Mouse (Mus musculus) left cerebral cortex, postnatal 14 days (tissue): ENCODE measurements at regions not wholly inside any gene's neighbourhood (a gene's known extent, or its start where the extent isn't known, plus 50 kb on each side); places are given as distances from the start of the nearest gene placed in this dataset.

Experiments
- DNase-seq, 2 experiments: peaks; one replicate each; pipeline ENCODE4 v3.0.0; 2021 to 2022; ENCODE audit warnings: low spot score in 2 of 2, mixed read lengths in 1 of 2
- intact Hi-C: fragments of 180-260 bp; cut with DNase I; formaldehyde crosslinking; loops from one replicate; pipeline ENCODE4 v1.15.1; 2025

- intact Hi-C loops = no loop called here
- DNase-seq = no peak
Observed at GRCm38 (mm10) chr17:47983286-47983685, 54.8 kb downstream of the 1700122O11Rik start.

GRCm38 (mm10) chr17:47981556-47982027 lies 56.5 kb downstream of the 1700122O11Rik start:
- intact Hi-C loops = no loop called here
- DNase-seq = no peak

GRCm38 (mm10) chr17:47979266-47979665 lies 54.8 kb upstream of the Foxp4 start:
- DNase-seq = no peak

DNA sequence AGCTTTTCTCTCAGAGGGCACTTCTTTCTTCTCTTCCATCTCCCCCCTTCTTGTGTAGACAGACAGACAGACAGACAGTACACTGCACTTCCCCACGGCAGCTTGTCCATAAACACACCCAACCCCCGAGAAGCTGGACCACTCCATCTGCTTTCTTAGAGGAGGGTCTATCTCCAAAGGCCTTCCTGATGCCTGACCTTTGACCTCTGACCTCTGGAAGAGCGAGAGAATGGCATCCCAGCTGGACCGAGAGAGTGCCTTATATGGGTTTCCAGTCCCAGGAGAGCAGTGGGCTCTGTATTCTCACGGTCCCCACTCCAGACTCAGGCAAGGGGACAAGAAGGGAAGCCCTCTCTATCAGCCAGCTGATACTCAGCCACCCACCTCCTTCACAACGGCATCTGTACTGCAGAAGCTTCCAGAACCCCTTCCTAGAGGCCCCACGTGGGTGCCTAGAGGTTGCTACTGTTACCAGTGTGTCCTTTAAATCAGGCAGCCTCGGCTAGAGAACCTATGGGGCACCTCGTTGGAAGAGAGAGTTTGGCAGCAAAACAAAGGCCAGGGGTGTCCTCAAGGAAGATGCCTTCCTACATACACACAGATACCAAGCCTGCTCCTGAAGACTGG lies 54.1 kb upstream of the Foxp4 start:
- DNase-seq = no peak
- intact Hi-C loops = no loop called here

More at GRCm38 (mm10) chr17:47979266-47979665, 54.8 kb upstream of the Foxp4 start:
- intact Hi-C loops = no loop called here

- no peak for DNase-seq
- intact Hi-C loops = no loop called here
Observed at GRCm38 (mm10) chr17:47978001-47978400, 53.6 kb upstream of the Foxp4 start.

DNA sequence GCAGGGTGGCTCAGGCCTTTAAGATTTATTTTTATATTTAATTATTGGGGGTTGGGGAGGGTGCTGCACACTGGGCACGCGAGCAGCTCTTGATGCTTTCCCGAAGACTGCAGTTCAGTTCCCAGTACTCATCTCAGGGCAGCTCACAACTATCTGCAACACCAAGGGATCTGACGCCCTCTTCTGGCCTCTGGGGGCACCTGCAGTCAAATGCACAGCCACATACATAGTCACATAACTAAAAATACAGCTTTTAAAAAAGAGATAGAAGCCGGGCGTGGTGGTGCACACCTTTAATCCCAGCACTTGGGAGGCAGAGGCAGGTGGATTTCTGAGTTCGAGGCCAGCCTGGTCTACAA lies 52.5 kb upstream of the Foxp4 start:
- DNase-seq = no peak
- intact Hi-C loops = no loop called here

DNA sequence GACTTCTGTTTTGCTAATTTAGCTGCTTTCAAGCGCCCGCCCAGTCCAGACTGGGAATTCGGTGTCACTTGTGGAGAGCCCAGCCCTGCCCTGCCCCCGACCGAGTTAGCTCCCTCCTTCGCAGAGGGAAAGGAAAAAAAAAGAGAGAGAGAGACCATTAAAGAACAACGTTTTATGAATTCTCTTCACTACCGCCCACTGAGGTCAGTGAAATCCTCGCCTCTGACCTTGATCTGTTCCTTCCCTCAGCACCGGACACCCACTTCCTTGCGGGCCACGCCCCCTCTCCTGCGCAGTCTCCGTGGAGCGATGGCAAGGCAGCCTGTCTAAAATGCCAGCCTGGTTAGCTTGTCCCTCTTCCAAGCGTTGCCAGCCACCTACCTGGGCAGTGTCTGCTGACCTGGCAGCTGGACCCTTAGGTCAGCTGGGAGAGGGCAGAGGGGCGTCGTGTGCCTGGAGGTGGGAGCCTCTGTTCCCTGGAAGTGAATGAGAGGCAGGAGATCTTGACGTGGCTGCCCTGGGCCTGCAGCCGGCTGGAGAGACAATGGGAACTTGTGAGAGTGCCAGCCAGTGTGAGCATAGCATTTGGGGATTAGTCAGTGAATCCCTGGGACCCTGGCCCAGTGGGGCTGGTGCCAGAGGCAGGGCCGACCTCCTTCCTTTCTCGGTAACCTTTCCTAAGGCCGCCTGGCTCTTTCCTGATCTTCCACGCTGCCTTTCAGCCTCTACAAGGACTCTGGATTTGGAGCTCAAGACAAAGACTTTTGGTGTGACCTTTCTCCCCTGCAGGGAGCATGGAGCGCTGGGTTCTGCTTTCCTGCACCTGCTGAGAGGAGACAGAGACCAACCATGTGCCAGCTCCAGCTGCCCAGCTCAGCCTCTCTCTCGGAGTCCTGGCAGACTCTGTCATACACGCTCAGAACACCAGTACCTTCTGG lies 51.9 kb upstream of the Foxp4 start:
- peak in 1 of 2 experiments; percentile 11 for DNase-seq
- intact Hi-C loops = no loop called here

DNA sequence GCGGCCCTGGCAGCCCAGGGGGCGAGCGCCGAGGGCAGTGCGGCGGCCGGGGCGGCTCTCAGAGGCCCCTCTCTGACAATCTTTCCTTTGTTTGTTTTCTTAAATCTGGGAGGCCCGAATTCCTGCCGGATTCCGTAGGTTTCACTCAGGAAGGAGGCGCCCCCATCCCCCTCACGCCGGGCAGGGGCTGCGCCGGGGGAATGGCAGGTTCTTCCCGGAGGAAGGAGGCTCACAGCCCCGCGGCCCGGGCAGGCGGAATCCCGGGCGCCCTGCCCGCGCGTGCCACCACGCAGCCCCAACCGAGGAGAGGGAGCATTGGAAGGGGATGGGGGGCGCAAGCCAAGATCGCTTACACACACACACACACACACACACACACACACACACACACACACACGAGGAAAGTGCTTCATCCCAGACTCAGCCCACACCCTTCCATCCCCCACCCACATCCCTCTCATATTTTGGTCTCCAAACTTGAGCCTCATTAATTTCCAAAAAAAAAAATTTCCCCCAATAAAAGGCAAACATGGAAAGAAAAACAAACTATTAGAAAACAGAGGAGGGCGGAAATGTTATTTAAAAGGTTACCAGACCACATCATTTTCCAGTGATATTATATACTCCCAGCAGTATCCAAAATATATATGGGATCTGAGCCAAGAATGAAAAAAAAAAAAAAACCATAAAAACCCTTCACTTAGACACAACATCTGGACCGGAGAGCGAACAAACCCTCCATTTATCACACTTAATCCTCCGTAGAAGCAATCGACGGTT lies 51.0 kb upstream of the Foxp4 start:
- peak in 1 of 2 experiments; percentile 9 for DNase-seq
- intact Hi-C loops = no loop called here

- no peak for DNase-seq
- intact Hi-C loops = no loop called here
Observed at GRCm38 (mm10) chr17:47974503-47974902, 50.1 kb upstream of the Foxp4 start.
